Mouse (Mus musculus): ENCODE results near the gene Prrx1. TPM values are rescaled to one million over a fixed set of nuclear protein-coding genes. Genes with fewer than 3 reads are reported as not detected.

Prrx1 gene
- polyA plus RNA-seq, 1 experiment from 2014 or later, result 5.7 TPM

- H3K9ac ChIP-seq (ENCODE audit: low read depth, low read length), result no peak overlapping the region
- no peaks in the 10 kb centered on the region; the same call in 1 of the 2 replicates for H3K4me1 ChIP-seq (ENCODE audit: control insufficient read depth, insufficient read depth, low read length)
- no peaks in the 10 kb centered on the region for H3K9me3 ChIP-seq (ENCODE audit: control insufficient read depth, low read length)
- no peaks in the 10 kb centered on the region for H3K36me3 ChIP-seq (ENCODE audit: control insufficient read depth, insufficient read depth, low read length)
- H3K4me2 ChIP-seq (ENCODE audit: low read depth, low read length), result no peak overlapping the region
- H3K27me3 ChIP-seq (replicated peaks; ENCODE audit: control insufficient read depth, insufficient read depth, low read length), result no peaks in the 10 kb centered on the region
- no peak for ATAC-seq
- no peak overlapping the region for H3K27ac ChIP-seq (ENCODE audit: low read length)
- H3K4me3 ChIP-seq (ENCODE audit: low read length), result no peak overlapping the region
- 40% methylated on average over 2 of the region's 2 CpGs for WGBS
Observed at GRCm38 (mm10) chr1:163280842-163281122, 32.7 kb downstream of the Prrx1 start.

DNA sequence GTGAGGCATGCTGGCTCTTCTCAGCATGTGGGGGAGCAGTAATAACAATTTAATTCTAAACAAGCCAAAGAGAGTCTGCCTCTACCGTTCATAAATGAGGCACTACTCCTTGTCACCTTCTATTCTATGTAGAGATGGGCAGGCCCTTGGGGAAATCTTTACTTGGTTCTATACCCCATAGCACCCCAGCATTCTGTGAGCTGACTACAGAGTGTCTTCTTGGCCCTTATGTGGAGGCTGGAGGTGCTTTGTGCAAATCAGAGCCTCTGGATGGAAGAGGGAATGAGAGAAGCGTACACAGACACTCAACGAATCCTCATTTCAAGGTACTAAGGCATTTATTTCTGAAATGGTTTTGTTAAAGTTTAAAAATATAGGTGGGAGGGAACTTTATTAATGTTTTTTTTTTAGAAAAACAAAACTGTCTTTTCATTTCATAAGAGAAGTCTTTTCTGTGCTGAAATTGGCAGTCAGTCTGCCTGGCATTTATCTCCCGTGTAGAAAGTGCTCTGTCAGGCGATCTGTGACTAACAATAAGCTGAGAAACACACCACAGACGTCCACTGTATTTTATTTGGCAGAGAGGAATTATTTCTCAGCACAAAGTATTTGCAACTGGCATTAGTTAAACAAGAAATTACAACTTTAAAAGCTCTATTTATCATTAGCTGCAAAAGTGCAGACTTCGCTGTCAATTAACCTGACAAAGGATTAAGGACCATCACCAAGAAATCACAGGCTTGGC lies 33.2 kb downstream of the Prrx1 start:
- no peak overlapping the region for H3K4me2 ChIP-seq (ENCODE audit: low read depth, low read length)
- H3K4me3 ChIP-seq (ENCODE audit: low read length), result no peak overlapping the region
- no peak for ATAC-seq
- H3K36me3 ChIP-seq (ENCODE audit: control insufficient read depth, insufficient read depth, low read length), result no peaks in the 10 kb centered on the region
- H3K9me3 ChIP-seq (ENCODE audit: control insufficient read depth, low read length), result no peaks in the 10 kb centered on the region
- no peak overlapping the region for H3K9ac ChIP-seq (ENCODE audit: low read depth, low read length)
- H3K27me3 ChIP-seq (replicated peaks; ENCODE audit: control insufficient read depth, insufficient read depth, low read length), result no peaks in the 10 kb centered on the region
- no peaks in the 10 kb centered on the region; the same call in 1 of the 2 replicates for H3K4me1 ChIP-seq (ENCODE audit: control insufficient read depth, insufficient read depth, low read length)
- H3K27ac ChIP-seq (ENCODE audit: low read length), result no peak overlapping the region
- WGBS, result 53% methylated on average over 7 of the region's 7 CpGs

DNA sequence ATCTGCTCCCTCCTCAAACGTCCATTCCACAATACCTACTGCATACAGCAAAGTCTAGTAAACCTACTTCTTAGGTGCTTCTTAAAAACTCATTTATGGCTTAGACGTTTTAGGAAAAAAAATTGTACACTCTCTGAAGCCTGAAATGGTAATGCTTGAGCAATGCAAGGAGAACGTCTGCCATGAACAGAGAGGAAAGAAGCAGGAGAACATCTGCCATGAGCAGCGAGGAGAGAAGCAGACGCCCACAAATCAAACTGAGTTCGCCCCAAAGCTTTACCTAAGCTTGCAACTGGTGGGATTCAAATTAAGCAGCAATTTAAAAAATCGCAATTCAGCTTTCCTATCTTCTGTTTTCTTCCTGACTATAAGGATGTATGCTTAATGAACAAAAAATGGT lies 36.4 kb downstream of the Prrx1 start:
- no peak for ATAC-seq
- Histone ChIP-seq H3K27me3 (replicated peaks; ENCODE audit: control insufficient read depth, insufficient read depth, low read length) (no peaks in the 10 kb centered on the region), H3K9me3 (ENCODE audit: control insufficient read depth, low read length) (no peaks in the 10 kb centered on the region), H3K4me3 (ENCODE audit: low read length) (no peak overlapping the region), H3K4me2 (ENCODE audit: low read depth, low read length) (no peak overlapping the region), H3K36me3 (ENCODE audit: control insufficient read depth, insufficient read depth, low read length) (no peaks in the 10 kb centered on the region), H3K9ac (ENCODE audit: low read depth, low read length) (no peak overlapping the region), H3K27ac (ENCODE audit: low read length) (no peak overlapping the region), H3K4me1 (ENCODE audit: control insufficient read depth, insufficient read depth, low read length) (no peaks in the 10 kb centered on the region; the same call in 1 of the 2 replicates)
- WGBS, result 80% methylated on average over 7 of the region's 7 CpGs

DNA sequence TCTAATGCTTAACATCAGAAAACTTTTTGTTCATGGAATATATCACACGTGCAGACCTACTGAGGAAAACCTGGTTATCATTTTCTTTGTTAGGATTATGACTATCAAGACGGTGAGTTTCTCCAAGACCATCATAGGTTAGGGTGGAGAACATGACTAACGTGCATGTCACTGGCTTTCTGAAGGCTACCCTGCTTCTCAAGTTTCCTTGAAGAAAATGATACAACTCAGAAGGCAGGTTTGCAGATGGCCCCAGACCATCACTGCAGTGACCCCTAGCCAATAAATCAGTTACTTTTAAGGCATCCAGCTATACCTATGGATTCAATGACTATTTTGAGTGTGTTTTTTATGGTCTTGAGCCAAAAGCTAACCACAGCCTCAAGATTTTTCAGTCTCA lies 38.6 kb downstream of the Prrx1 start:
- H3K4me2 ChIP-seq (ENCODE audit: low read depth, low read length), result no peak overlapping the region
- ATAC-seq, result no peak
- no peak overlapping the region for H3K4me3 ChIP-seq (ENCODE audit: low read length)
- WGBS, result 86% methylated on average over 3 of the region's 3 CpGs
- no peaks in the 10 kb centered on the region for H3K27me3 ChIP-seq (replicated peaks; ENCODE audit: control insufficient read depth, insufficient read depth, low read length)
- H3K9ac ChIP-seq (ENCODE audit: low read depth, low read length), result no peak overlapping the region
- no peaks in the 10 kb centered on the region for H3K9me3 ChIP-seq (ENCODE audit: control insufficient read depth, low read length)
- no peak overlapping the region for H3K27ac ChIP-seq (ENCODE audit: low read length)
- no peaks in the 10 kb centered on the region for H3K4me1 ChIP-seq (ENCODE audit: control insufficient read depth, insufficient read depth, low read length)
- no peaks in the 10 kb centered on the region for H3K36me3 ChIP-seq (ENCODE audit: control insufficient read depth, insufficient read depth, low read length)

- 90% methylated on average over 3 of the region's 3 CpGs for WGBS
- no peak for ATAC-seq
Observed at GRCm38 (mm10) chr1:163273132-163273531, 40.4 kb downstream of the Prrx1 start.

GRCm38 (mm10) chr1:163266853-163267538 lies 46.5 kb downstream of the Prrx1 start:
- H3K36me3 ChIP-seq (ENCODE audit: control insufficient read depth, insufficient read depth, low read length), result no peaks in the 10 kb centered on the region
- H3K27me3 ChIP-seq (replicated peaks; ENCODE audit: control insufficient read depth, insufficient read depth, low read length), result no peaks in the 10 kb centered on the region
- no peak for ATAC-seq
- no peaks in the 10 kb centered on the region for H3K4me1 ChIP-seq (ENCODE audit: control insufficient read depth, insufficient read depth, low read length)
- no peak overlapping the region for H3K4me3 ChIP-seq (ENCODE audit: low read length)
- no peak overlapping the region for H3K27ac ChIP-seq (ENCODE audit: low read length)
- no peaks in the 10 kb centered on the region for H3K9me3 ChIP-seq (ENCODE audit: control insufficient read depth, low read length)
- H3K9ac ChIP-seq (ENCODE audit: low read depth, low read length), result no peak overlapping the region
- 93% methylated on average over 8 of the region's 8 CpGs for whole genome bisulfite sequencing
- H3K4me2 ChIP-seq (ENCODE audit: low read depth, low read length), result no peak overlapping the region

More at GRCm38 (mm10) chr1:163273132-163273531, 40.4 kb downstream of the Prrx1 start:
- H3K4me2 ChIP-seq (ENCODE audit: low read depth, low read length), result no peak overlapping the region
- no peaks in the 10 kb centered on the region for H3K27me3 ChIP-seq (replicated peaks; ENCODE audit: control insufficient read depth, insufficient read depth, low read length)
- no peak overlapping the region for H3K9ac ChIP-seq (ENCODE audit: low read depth, low read length)
- H3K4me1 ChIP-seq (ENCODE audit: control insufficient read depth, insufficient read depth, low read length), result no peaks in the 10 kb centered on the region
- no peaks in the 10 kb centered on the region for H3K36me3 ChIP-seq (ENCODE audit: control insufficient read depth, insufficient read depth, low read length)
- H3K27ac ChIP-seq (ENCODE audit: low read length), result no peak overlapping the region
- H3K9me3 ChIP-seq (ENCODE audit: control insufficient read depth, low read length), result no peaks in the 10 kb centered on the region
- no peak overlapping the region for H3K4me3 ChIP-seq (ENCODE audit: low read length)

- Histone ChIP-seq H3K27ac (ENCODE audit: low read length) (no peak overlapping the region), H3K4me3 (ENCODE audit: low read length) (no peak overlapping the region), H3K9ac (ENCODE audit: low read depth, low read length) (no peak overlapping the region), H3K9me3 (ENCODE audit: control insufficient read depth, low read length) (no peaks in the 10 kb centered on the region), H3K4me2 (ENCODE audit: low read depth, low read length) (no peak overlapping the region), H3K36me3 (ENCODE audit: control insufficient read depth, insufficient read depth, low read length) (no peaks in the 10 kb centered on the region), H3K4me1 (ENCODE audit: control insufficient read depth, insufficient read depth, low read length) (no peaks in the 10 kb centered on the region), H3K27me3 (replicated peaks; ENCODE audit: control insufficient read depth, insufficient read depth, low read length) (no peaks in the 10 kb centered on the region)
- WGBS, result 76% methylated on average over 2 of the region's 2 CpGs
- no peak for ATAC-seq
Observed at GRCm38 (mm10) chr1:163257298-163257697, 56.2 kb downstream of the Prrx1 start.

DNA sequence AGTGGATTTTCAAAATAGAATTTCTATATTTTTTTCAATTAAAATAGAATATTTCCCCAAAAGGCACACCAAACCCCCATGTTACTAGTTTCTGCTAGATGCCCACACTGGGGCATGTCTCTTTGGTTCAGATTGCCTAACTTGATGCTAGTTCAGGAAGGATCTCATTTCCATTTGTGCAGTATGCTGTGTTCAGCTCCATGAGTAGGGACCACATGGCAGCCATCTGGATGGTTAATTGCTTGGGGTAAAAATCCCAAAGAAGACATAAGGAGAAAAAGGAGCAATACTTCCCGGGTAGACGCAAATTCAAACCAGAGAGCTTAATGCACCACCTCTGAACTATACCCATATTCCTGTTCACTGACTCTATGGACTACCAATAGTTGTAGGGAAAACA lies 57.6 kb downstream of the Prrx1 start:
- H3K4me2 ChIP-seq (ENCODE audit: low read depth, low read length), result no peak overlapping the region
- no peaks in the 10 kb centered on the region for H3K9me3 ChIP-seq (ENCODE audit: control insufficient read depth, low read length)
- WGBS, result 98% methylated on average over 2 of the region's 2 CpGs
- no peak overlapping the region for H3K9ac ChIP-seq (ENCODE audit: low read depth, low read length)
- no peaks in the 10 kb centered on the region for H3K36me3 ChIP-seq (ENCODE audit: control insufficient read depth, insufficient read depth, low read length)
- H3K4me3 ChIP-seq (ENCODE audit: low read length), result no peak overlapping the region
- ATAC-seq, result no peak
- H3K27ac ChIP-seq (ENCODE audit: low read length), result no peak overlapping the region
- no peaks in the 10 kb centered on the region for H3K4me1 ChIP-seq (ENCODE audit: control insufficient read depth, insufficient read depth, low read length)
- H3K27me3 ChIP-seq (replicated peaks; ENCODE audit: control insufficient read depth, insufficient read depth, low read length), result no peaks in the 10 kb centered on the region

GRCm38 (mm10) chr1:163252796-163253195 lies 60.7 kb downstream of the Prrx1 start:
- Histone ChIP-seq H3K9ac (ENCODE audit: low read depth, low read length) (no peak overlapping the region), H3K27me3 (replicated peaks; ENCODE audit: control insufficient read depth, insufficient read depth, low read length) (no peaks in the 10 kb centered on the region), H3K36me3 (ENCODE audit: control insufficient read depth, insufficient read depth, low read length) (no peaks in the 10 kb centered on the region), H3K27ac (ENCODE audit: low read length) (no peak overlapping the region), H3K4me3 (ENCODE audit: low read length) (no peak overlapping the region), H3K9me3 (ENCODE audit: control insufficient read depth, low read length) (no peaks in the 10 kb centered on the region), H3K4me2 (ENCODE audit: low read depth, low read length) (no peak overlapping the region), H3K4me1 (ENCODE audit: control insufficient read depth, insufficient read depth, low read length) (no peaks in the 10 kb centered on the region)
- WGBS, result 81% methylated on average over 4 of the region's 4 CpGs
- no peak for ATAC-seq
